Mouse (Mus musculus): ENCODE results near the gene Ankmy1.

GRCm38 (mm10) chr1:92914239-92914638 is 11.5 kb upstream of the Ankmy1 start:
- TF ChIP-seq CTCF (IDR thresholded peaks at IDR 0.05; ENCODE audit: extremely low read depth, insufficient read depth, insufficient read length, insufficient replicate concordance) (no peak), POLR2A (IDR thresholded peaks at IDR 0.05; ENCODE audit: low read depth, low read length) (no peak)
